Mouse (Mus musculus): ENCODE results near the gene Wdfy1.

DNA sequence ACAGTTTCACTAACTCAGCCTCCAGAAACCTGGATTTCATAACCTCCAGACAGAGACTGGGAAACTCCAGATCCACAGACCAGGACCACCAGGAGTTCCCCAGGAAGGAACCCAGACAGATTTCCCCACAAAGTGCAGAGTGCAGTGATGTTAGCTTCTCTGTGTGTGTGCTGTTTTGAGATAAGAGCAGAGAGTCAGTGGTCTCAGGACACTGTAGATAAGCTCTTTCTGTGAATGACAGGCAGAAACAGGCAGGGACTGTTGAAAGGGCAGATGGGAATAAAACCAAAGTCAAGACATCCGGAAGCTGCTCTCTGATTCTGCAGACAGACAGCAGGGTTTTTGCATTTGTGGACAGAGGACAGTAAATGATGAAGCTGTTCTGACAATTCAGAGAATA lies 88.7 kb downstream of the Wdfy1 start:
- TF ChIP-seq POLR2A (IDR thresholded peaks at IDR 0.05; ENCODE audit: borderline replicate concordance, control insufficient read depth, low read depth, low read length) (no peak), CTCF (IDR thresholded peaks at IDR 0.05; ENCODE audit: control insufficient read depth, insufficient read depth, low read length) (no peak)

Measured in bone marrow, adult 2 months (tissue).